ENCODE assay signal across 21 mouse cellular contexts in genomic region chr16:72811908-72812307, GRCm38 (mm10).
DNase-seq lines count a peak whose midpoint lies in the region; ATAC-seq lines count a peak whose summit lies in the region.
"Had no signal": no experiment of that assay in that cellular context is flagged by ENCODE, and none has a peak within 500 bp of the region (broad histone marks: within the 10 kb centered on the region; RNA-seq: fewer than 3 reads in every experiment).

No protein-coding gene starts in this region.

- DNase-seq in brain, adult 2 months (ENCODE audit: low read depth, low spot score) = peak; percentile 79
- DNase-seq in cerebellum, adult 8-10 months = peak; percentile 31
- no peak for DNase-seq in urinary bladder, postnatal 25 days (ENCODE audit: low spot score)
- no peak for DNase-seq in testis, postnatal 10 days (ENCODE audit: low spot score)
- no peak for DNase-seq in kidney, adult 18-20 months
- DNase-seq: adrenal gland, adult 2 months; gastrocnemius, postnatal 36 days; liver, embryonic 13.5 days; lung, embryonic 14.5 days; lung, postnatal 36 days; right cerebral cortex, postnatal 25 days; thymus, adult 18-20 months; thymus, postnatal 4 days had no signal

- peaks cover 9% of the 10 kb centered on the region; the same call in 1 of the 2 replicates for H3K4me1 ChIP-seq in hindbrain, embryonic 15.5 days (replicated peaks)
- no peaks in the 10 kb centered on the region for H3K4me1 ChIP-seq in hindbrain, embryonic 16.5 days (ENCODE audit: control insufficient read depth, insufficient read depth, low read depth, low read length)
- H3K4me1 ChIP-seq in embryonic facial prominence, embryonic 13.5 days = peaks cover 38% of the 10 kb centered on the region

- peak overlapping the region; percentile 43; the same call in 1 of the 2 replicates for H3K27ac ChIP-seq in hindbrain, embryonic 15.5 days (replicated peaks)
- no peak overlapping the region for H3K27ac ChIP-seq in hindbrain, embryonic 16.5 days (ENCODE audit: low read depth, low read length)
- H3K27ac ChIP-seq in embryonic facial prominence, embryonic 13.5 days = peak overlapping the region; percentile 62; the same call in 1 of the 2 replicates
- H3K27ac ChIP-seq: forebrain, embryonic 13.5 days; hindbrain, embryonic 10.5 days; kidney, postnatal 0 days; liver, embryonic 13.5 days; neural tube, embryonic 15.5 days had no signal

- no peak overlapping the region for H3K4me3 ChIP-seq in hindbrain, embryonic 15.5 days
- H3K4me3 ChIP-seq in hindbrain, embryonic 16.5 days (ENCODE audit: low read length) = no peak overlapping the region
- no peak overlapping the region for H3K4me3 ChIP-seq in embryonic facial prominence, embryonic 13.5 days
- H3K4me3 ChIP-seq: forebrain, embryonic 13.5 days; hindbrain, embryonic 10.5 days; liver, embryonic 13.5 days; neural tube, embryonic 15.5 days had no signal

- 60% methylated on average over 3 of the region's 3 CpGs for WGBS in hindbrain, embryonic 15.5 days
- WGBS in hindbrain, embryonic 16.5 days = 49% methylated on average over 3 of the region's 3 CpGs
- 20% methylated on average over 3 of the region's 3 CpGs for WGBS in embryonic facial prominence, embryonic 13.5 days

- no peaks in the 10 kb centered on the region for H3K36me3 ChIP-seq in hindbrain, embryonic 15.5 days
- no peaks in the 10 kb centered on the region for H3K36me3 ChIP-seq in hindbrain, embryonic 16.5 days (ENCODE audit: control insufficient read depth, insufficient read depth, low read length)
- no peaks in the 10 kb centered on the region for H3K36me3 ChIP-seq in embryonic facial prominence, embryonic 13.5 days
- H3K36me3 ChIP-seq: hindbrain, embryonic 10.5 days; liver, embryonic 13.5 days; neural tube, embryonic 15.5 days had no signal

- no peaks in the 10 kb centered on the region for H3K9me3 ChIP-seq in hindbrain, embryonic 15.5 days
- no peaks in the 10 kb centered on the region for H3K9me3 ChIP-seq in hindbrain, embryonic 16.5 days (ENCODE audit: control insufficient read depth, low read length)
- no peaks in the 10 kb centered on the region for H3K9me3 ChIP-seq in embryonic facial prominence, embryonic 13.5 days
- H3K9me3 ChIP-seq: forebrain, embryonic 13.5 days; hindbrain, embryonic 10.5 days; liver, embryonic 13.5 days; neural tube, embryonic 15.5 days had no signal

- no peaks in the 10 kb centered on the region for H3K27me3 ChIP-seq in hindbrain, embryonic 15.5 days
- no peaks in the 10 kb centered on the region for H3K27me3 ChIP-seq in hindbrain, embryonic 16.5 days (replicated peaks; ENCODE audit: control insufficient read depth, insufficient read depth, low read length)
- no peaks in the 10 kb centered on the region for H3K27me3 ChIP-seq in embryonic facial prominence, embryonic 13.5 days
- H3K27me3 ChIP-seq: forebrain, embryonic 13.5 days; liver, embryonic 13.5 days; neural tube, embryonic 15.5 days had no signal

- H3K4me2 ChIP-seq in hindbrain, embryonic 15.5 days = no peak overlapping the region
- no peak overlapping the region for H3K4me2 ChIP-seq in hindbrain, embryonic 16.5 days (ENCODE audit: low read length)
- H3K4me2 ChIP-seq in embryonic facial prominence, embryonic 13.5 days = peak overlapping the region; percentile 24; the same call in 1 of the 2 replicates
- H3K4me2 ChIP-seq: forebrain, embryonic 13.5 days; liver, embryonic 13.5 days; lung, embryonic 14.5 days; neural tube, embryonic 15.5 days had no signal

- no peak overlapping the region for H3K9ac ChIP-seq in hindbrain, embryonic 15.5 days
- H3K9ac ChIP-seq in hindbrain, embryonic 16.5 days (ENCODE audit: low read depth, low read length) = no peak overlapping the region
- H3K9ac ChIP-seq in embryonic facial prominence, embryonic 13.5 days = no peak overlapping the region
- H3K9ac ChIP-seq: forebrain, embryonic 13.5 days; liver, embryonic 13.5 days; lung, embryonic 14.5 days; neural tube, embryonic 15.5 days had no signal

- no peak for ATAC-seq in hindbrain, embryonic 15.5 days (ENCODE audit: low FRiP score, low read depth)
- no peak for ATAC-seq in hindbrain, embryonic 16.5 days
- no peak for ATAC-seq in embryonic facial prominence, embryonic 13.5 days (ENCODE audit: insufficient number of reproducible peaks, insufficient read depth, low FRiP score, low TSS enrichment, low read depth)
- ATAC-seq: intestine, embryonic 16.5 days had no signal

Comparison
In these comparisons a context has a peak if more than half of its experiments do, and no peak if none do; other contexts are left out.
1. DNase-seq: peak in brain, adult 2 months (single experiment) and cerebellum, adult 8-10 months (single experiment); none in urinary bladder, postnatal 25 days (single experiment), testis, postnatal 10 days (single experiment) and kidney, adult 18-20 months (single experiment).